Mouse (Mus musculus) cerebellum, adult 2 months (tissue): ENCODE data around the gene Nelfa.

ENCODE experiments used
- CTCF ChIP-seq: fragments of 200-500 bp; IDR thresholded peaks from 2 replicates; pipeline ENCODE4 v1.5.1; 2011; ENCODE audit warnings: low read depth, mild to moderate bottlenecking, control low read depth, low read length, moderate library complexity, borderline replicate concordance; ENCODE audit not compliant: insufficient read depth
- POLR2A ChIP-seq: fragments of 200-500 bp; IDR thresholded peaks from 2 replicates; pipeline ENCODE4 v1.6.1; 2011; ENCODE audit warnings: low read length, control low read depth, borderline replicate concordance; ENCODE audit not compliant: insufficient read depth

GRCm38 (mm10) chr5:33934081-33934480 is 2.1 kb downstream of the Nelfa start:
- TF ChIP-seq CTCF (no peak), POLR2A (no peak)
